Mouse (Mus musculus) cortical plate, adult 2 months (tissue): ENCODE measurements at regions not wholly inside any gene's neighbourhood (a gene's known extent, or its start where the extent isn't known, plus 50 kb on each side); places are given as distances from the start of the nearest gene placed in this dataset.

Source experiments
- CTCF ChIP-seq: fragments of 200-500 bp; IDR thresholded peaks from 2 replicates; pipeline ENCODE4 v1.5.1; 2011; ENCODE audit warnings: mild to moderate bottlenecking, control low read depth, low read length; ENCODE audit not compliant: insufficient read depth; ENCODE audit errors: extremely low read depth
- POLR2A ChIP-seq: fragments of 200-500 bp; IDR thresholded peaks from 2 replicates; pipeline ENCODE4 v1.6.1; 2011; ENCODE audit warnings: mild to moderate bottlenecking, low read length, control low read depth; ENCODE audit not compliant: insufficient read depth; ENCODE audit errors: extremely low read depth

GRCm38 (mm10) chr5:105994218-105994617 lies 117.9 kb downstream of the Zfp326 start:
- no peak for TF ChIP-seq CTCF
- no peak for TF ChIP-seq POLR2A
